Comparison of ENCODE assay signal across 8 mouse cellular contexts in genomic region chr12:11267030-11267429, GRCm38 (mm10). TPM values are rescaled to one million over a fixed set of nuclear protein-coding genes. Genes with fewer than 3 reads are reported as not detected.
DNase-seq lines count a peak whose midpoint lies in the region; ATAC-seq and TF ChIP-seq lines count a peak whose summit lies in the region.

No protein-coding gene starts in this region.

- H3K36me3 ChIP-seq in thymus, adult 2 months (ENCODE audit: control insufficient read depth, insufficient read depth, low read length) = peaks cover 3% of the 10 kb centered on the region; the same call in 1 of the 2 replicates
- peaks cover 2% of the 10 kb centered on the region; the same call in 1 of the 2 replicates for H3K36me3 ChIP-seq in liver, postnatal 0 days (replicated peaks; ENCODE audit: insufficient read depth, low read length)

- H3K27me3 ChIP-seq in thymus, adult 2 months (ENCODE audit: control insufficient read depth, insufficient read depth, low read length) = no peaks in the 10 kb centered on the region
- H3K27me3 ChIP-seq in liver, postnatal 0 days (ENCODE audit: insufficient read depth, low read length) = no peaks in the 10 kb centered on the region

- H3K4me3 ChIP-seq in thymus, adult 2 months (ENCODE audit: control insufficient read depth, insufficient read depth, low read length) = peak overlapping the region; percentile 28; the same call in 1 of the 2 replicates
- peak overlapping the region; percentile 94 for H3K4me3 ChIP-seq in liver, postnatal 0 days (ENCODE audit: low read depth, low read length)

- H3K4me1 ChIP-seq in thymus, adult 2 months (replicated peaks; ENCODE audit: control insufficient read depth, insufficient read depth, low read length) = peaks cover 5% of the 10 kb centered on the region; the same call in 1 of the 2 replicates
- H3K4me1 ChIP-seq in liver, postnatal 0 days (ENCODE audit: insufficient read depth) = 0 out of 2 replicates have a peak, but pooled peaks cover 6% of the 10 kb centered on the region

- TF ChIP-seq POLR2A in thymus, adult 2 months (IDR thresholded peaks at IDR 0.05; ENCODE audit: control insufficient read depth, extremely low read depth, insufficient read depth, low read length, poor library complexity) = no peak

- H3K4me2 ChIP-seq in liver, postnatal 0 days (ENCODE audit: low read depth, low read length) = peak overlapping the region; percentile 96

- peak; percentile 24 for DNase-seq in CD4-positive, CD25-positive, alpha-beta regulatory T cell, adult 2 months (ENCODE audit: low read depth, low spot score)
- DNase-seq in thymus, adult 2 months = no peak
- DNase-seq in thymus, postnatal 10 days (ENCODE audit: low spot score in 2 of 2) = no peak
- DNase-seq in hindlimb bud, embryonic 11.5 days (ENCODE audit: extremely low spot score, low read depth, low spot score) = peak; percentile 8
- DNase-seq in liver, postnatal 0 days = peak; percentile 14
- DNase-seq in frontal cortex, adult 2 months (ENCODE audit: extremely low spot score in 1 of 2, low spot score in 1 of 2) = no peak

- H3K27ac ChIP-seq in thymus, adult 2 months (ENCODE audit: control insufficient read depth, insufficient read depth, low read length) = no peak overlapping the region
- H3K27ac ChIP-seq in liver, postnatal 0 days (ENCODE audit: low read depth) = peak overlapping the region; percentile 97; the same call in 1 of the 2 replicates

- H3K9me3 ChIP-seq in liver, postnatal 0 days (ENCODE audit: low read length) = no peaks in the 10 kb centered on the region

- no peak for TF ChIP-seq CTCF in thymus, adult 2 months (IDR thresholded peaks at IDR 0.05; ENCODE audit: borderline replicate concordance, control insufficient read depth, extremely low read depth, insufficient read depth, low read length, poor library complexity)
- TF ChIP-seq CTCF in liver, postnatal 0 days (IDR thresholded peaks at IDR 0.05; ENCODE audit: low read depth) = no peak

- WGBS in thymus, adult 2 months = 20% methylated on average over 4 of the region's 4 CpGs
- WGBS in liver, postnatal 0 days (ENCODE audit: insufficient replicate concordance) = 6% methylated on average over 4 of the region's 4 CpGs

- no peak for TF ChIP-seq EP300 in liver, postnatal 0 days (IDR thresholded peaks at IDR 0.05; ENCODE audit: low read depth)

- ATAC-seq in CD4-positive, CD25-positive, alpha-beta regulatory T cell, adult 4 months = no peak
- ATAC-seq in liver, postnatal 0 days = no peak
- no peak for ATAC-seq in granulocyte monocyte progenitor cell, adult 5-6 weeks (replicated peaks; ENCODE audit: poor library complexity, severe bottlenecking)

- H3K9ac ChIP-seq in liver, postnatal 0 days (replicated peaks) = peak overlapping the region; percentile 97

RNA-seq across cellular contexts. Expression of gene Smc6, which starts 1.3 kb away (rescaled TPM):
- polyA plus RNA-seq in CD4-positive, CD25-positive, alpha-beta regulatory T cell, adult 4 months (2017; shearing (Covaris generic)) = 100 to 1,000 TPM; 119 to 222 TPM
- 11.3 and 14.3 TPM in 2 replicates for polyA plus RNA-seq in thymus, adult 2 months (2012; rRNA removed)
- polyA plus RNA-seq in liver, postnatal 0 days (2015; fragmentation: Nextera tagmentation; extraction: Ambion mirVana) = 60.6 and 60.7 TPM in 2 replicates
- 72.0 and 77.1 TPM in 2 replicates for total RNA-seq in granulocyte monocyte progenitor cell, adult 5-6 weeks (2014; fragmentation: Nextera tagmentation)
- 91.5 and 124 TPM in 2 replicates for total RNA-seq in granulocyte monocyte progenitor cell, adult 5-6 weeks (2017)
- 31.1 and 39.6 TPM in 2 replicates for polyA plus RNA-seq in frontal cortex, adult 2 months (2012; rRNA removed)

RNA-seq across cellular contexts. Expression of gene Gen1, which starts 1.4 kb away (rescaled TPM):
- polyA plus RNA-seq in CD4-positive, CD25-positive, alpha-beta regulatory T cell, adult 4 months (2017; shearing (Covaris generic)) = 1 to 10 TPM; 1.2 to 1.5 TPM
- polyA plus RNA-seq in thymus, adult 2 months (2012; rRNA removed) = 2.0 and 3.9 TPM in 2 replicates
- polyA plus RNA-seq in liver, postnatal 0 days (2015; fragmentation: Nextera tagmentation; extraction: Ambion mirVana) = 3.5 and 4.6 TPM in 2 replicates
- 10.7 and 13.0 TPM in 2 replicates for total RNA-seq in granulocyte monocyte progenitor cell, adult 5-6 weeks (2014; fragmentation: Nextera tagmentation)
- total RNA-seq in granulocyte monocyte progenitor cell, adult 5-6 weeks (2017) = 20.8 and 20.9 TPM in 2 replicates
- 0.44 and 0.52 TPM in 2 replicates for polyA plus RNA-seq in frontal cortex, adult 2 months (2012; rRNA removed)

RNA-seq across cellular contexts. Expression of gene Msgn1, which starts 58.3 kb away (rescaled TPM):
- polyA plus RNA-seq in CD4-positive, CD25-positive, alpha-beta regulatory T cell, adult 4 months (2017; shearing (Covaris generic)) = under 1 TPM in 1 of 2 experiments, not detected in 1; 0.73 TPM
- polyA plus RNA-seq in thymus, adult 2 months (2012; rRNA removed) = 0.27 and 0.34 TPM in 2 replicates
- not detected in 2 replicates for polyA plus RNA-seq in liver, postnatal 0 days (2015; fragmentation: Nextera tagmentation; extraction: Ambion mirVana)
- not detected in 2 replicates for total RNA-seq in granulocyte monocyte progenitor cell, adult 5-6 weeks (2014; fragmentation: Nextera tagmentation)
- not detected in 2 replicates for total RNA-seq in granulocyte monocyte progenitor cell, adult 5-6 weeks (2017)
- polyA plus RNA-seq in frontal cortex, adult 2 months (2012; rRNA removed) = not detected in 2 replicates

Comparison
In these comparisons a context has a peak if more than half of its experiments do, and no peak if none do; other contexts are left out.
1. DNase-seq: peak in CD4-positive, CD25-positive, alpha-beta regulatory T cell, adult 2 months (single experiment), hindlimb bud, embryonic 11.5 days (single experiment) and liver, postnatal 0 days (single experiment); none in thymus, adult 2 months (single experiment), thymus, postnatal 10 days (0 of 2) and frontal cortex, adult 2 months (0 of 2).